Mouse (Mus musculus): Measurements from ENCODE around the gene Psma2. TPM values are rescaled to one million over a fixed set of nuclear protein-coding genes. Genes with fewer than 3 reads are reported as not detected.

Gene Psma2
- 185 and 191 TPM in 2 replicates for polyA plus RNA-seq (2014; fragmentation: Nextera tagmentation; extraction: Ambion mirVana)

DNA sequence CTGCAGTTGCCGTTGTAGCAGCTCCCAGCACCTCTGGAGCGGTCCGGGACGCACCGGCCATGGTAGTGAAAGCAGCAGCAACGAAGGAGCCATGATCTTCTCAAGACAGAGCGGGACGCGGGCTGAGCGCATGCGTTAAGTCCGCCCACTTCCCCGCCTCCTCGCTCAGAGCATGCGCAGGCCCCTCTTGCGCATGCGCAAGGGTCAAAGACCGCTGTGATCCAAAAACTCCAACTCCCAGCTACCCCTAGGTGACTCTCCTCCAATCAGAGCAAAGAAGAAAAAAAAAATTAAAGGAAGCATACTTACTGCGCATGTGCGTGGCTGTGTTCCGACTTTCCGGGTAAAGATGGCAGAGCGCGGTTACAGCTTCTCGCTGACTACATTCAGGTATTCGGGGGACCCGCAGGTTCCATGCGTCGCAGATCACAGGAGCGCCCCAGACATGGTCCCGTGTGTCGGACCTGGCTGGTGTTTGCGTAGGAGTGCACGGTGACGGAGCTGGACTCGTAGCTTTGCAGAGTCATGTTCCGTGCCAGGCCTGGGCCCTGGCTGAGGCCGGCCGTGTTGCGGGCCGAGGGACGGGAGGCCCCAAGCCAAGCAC lies at the start of gene Psma2, which contains the start of gene Mrpl32:
Gene Psma2, plus strand, starts transcription at position 315 of the 604 bp plus-strand sequence.
Gene Mrpl32, minus strand, starts transcription at position 240 of the 604 bp plus-strand sequence.
- Histone ChIP-seq H3K9ac (replicated peaks; ENCODE audit: low read depth, low read length) (peak within 1 kb of the TSS; percentile 89), H3K4me1 (ENCODE audit: control insufficient read depth, insufficient read depth, low read length) (no peaks in the 10 kb centered on the region), H3K9me3 (ENCODE audit: control insufficient read depth, low read depth, low read length) (no peaks in the 10 kb centered on the region), H3K27me3 (ENCODE audit: control insufficient read depth, insufficient read depth, low read length) (no peaks in the 10 kb centered on the region), H3K4me2 (replicated peaks; ENCODE audit: low read depth, low read length) (peak within 1 kb of the TSS; percentile 63), H3K36me3 (ENCODE audit: control insufficient read depth, insufficient read depth, low read length) (peaks cover 18% of the 10 kb centered on the region), H3K4me3 (ENCODE audit: low read depth, low read length) (peak within 1 kb of the TSS; percentile 93), H3K27ac (ENCODE audit: low read length) (peak within 1 kb of the TSS; percentile 52; the same call in 1 of the 2 replicates)
- under 1% methylated on average over 42 of the region's 42 CpGs for WGBS
- peak; percentile 98 for ATAC-seq (ENCODE audit: insufficient number of reproducible peaks, insufficient read depth, low FRiP score, low read depth)

DNA sequence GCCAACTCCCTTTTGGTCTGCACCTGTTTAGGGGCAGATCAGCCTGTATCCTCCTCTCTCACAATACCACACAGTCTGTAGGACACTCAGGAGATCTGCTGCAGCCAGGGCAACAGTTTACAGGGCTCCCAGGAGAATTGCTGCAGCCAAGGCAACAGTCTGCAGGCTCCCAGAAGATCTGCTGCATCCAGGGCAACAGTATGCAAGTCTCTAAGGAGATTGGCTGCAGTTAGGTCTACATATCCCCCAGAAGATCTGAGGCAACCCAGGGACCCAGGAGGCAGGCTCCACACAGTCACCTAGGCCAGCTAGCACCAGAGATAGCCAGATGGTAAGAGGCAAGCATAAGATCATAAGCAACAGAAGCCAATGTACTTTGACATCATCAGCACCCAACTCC lies 38.9 kb upstream of the Psma2 start:
- Histone ChIP-seq H3K9ac (replicated peaks; ENCODE audit: low read depth, low read length) (no peak overlapping the region), H3K4me3 (ENCODE audit: low read depth, low read length) (no peak overlapping the region), H3K4me2 (replicated peaks; ENCODE audit: low read depth, low read length) (no peak overlapping the region), H3K4me1 (ENCODE audit: control insufficient read depth, insufficient read depth, low read length) (no peaks in the 10 kb centered on the region), H3K27me3 (ENCODE audit: control insufficient read depth, insufficient read depth, low read length) (no peaks in the 10 kb centered on the region), H3K27ac (ENCODE audit: low read length) (no peak overlapping the region), H3K9me3 (ENCODE audit: control insufficient read depth, low read depth, low read length) (no peaks in the 10 kb centered on the region), H3K36me3 (ENCODE audit: control insufficient read depth, insufficient read depth, low read length) (no peaks in the 10 kb centered on the region)
- no peak for ATAC-seq (ENCODE audit: insufficient number of reproducible peaks, insufficient read depth, low FRiP score, low read depth)

DNA sequence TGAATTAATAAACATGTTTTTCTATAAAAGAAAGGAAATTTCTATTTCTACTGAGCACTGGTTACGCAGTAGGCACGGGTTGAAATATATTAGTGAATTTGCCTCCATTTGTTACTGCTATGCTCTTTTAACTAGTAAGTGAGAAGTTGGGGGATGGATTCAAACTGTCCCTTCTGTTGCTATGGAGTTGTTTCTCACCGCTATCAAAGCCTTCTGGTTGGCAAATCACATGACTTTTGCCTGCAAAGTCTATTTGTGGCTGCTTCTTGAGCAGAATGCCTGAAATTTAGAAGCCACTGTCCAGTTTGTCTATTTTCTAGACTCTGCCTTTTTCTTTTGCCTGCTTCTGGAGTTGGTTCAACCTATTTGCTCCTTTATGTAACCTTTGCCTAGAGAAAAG lies 32.6 kb upstream of the Psma2 start:
- Histone ChIP-seq H3K4me1 (ENCODE audit: control insufficient read depth, insufficient read depth, low read length) (no peaks in the 10 kb centered on the region), H3K27me3 (ENCODE audit: control insufficient read depth, insufficient read depth, low read length) (no peaks in the 10 kb centered on the region), H3K9ac (replicated peaks; ENCODE audit: low read depth, low read length) (no peak overlapping the region), H3K4me2 (replicated peaks; ENCODE audit: low read depth, low read length) (no peak overlapping the region), H3K36me3 (ENCODE audit: control insufficient read depth, insufficient read depth, low read length) (no peaks in the 10 kb centered on the region), H3K27ac (ENCODE audit: low read length) (no peak overlapping the region), H3K9me3 (ENCODE audit: control insufficient read depth, low read depth, low read length) (no peaks in the 10 kb centered on the region), H3K4me3 (ENCODE audit: low read depth, low read length) (no peak overlapping the region)
- no peak for ATAC-seq (ENCODE audit: insufficient number of reproducible peaks, insufficient read depth, low FRiP score, low read depth)
- WGBS = 63% methylated on average over 3 of the region's 3 CpGs

DNA sequence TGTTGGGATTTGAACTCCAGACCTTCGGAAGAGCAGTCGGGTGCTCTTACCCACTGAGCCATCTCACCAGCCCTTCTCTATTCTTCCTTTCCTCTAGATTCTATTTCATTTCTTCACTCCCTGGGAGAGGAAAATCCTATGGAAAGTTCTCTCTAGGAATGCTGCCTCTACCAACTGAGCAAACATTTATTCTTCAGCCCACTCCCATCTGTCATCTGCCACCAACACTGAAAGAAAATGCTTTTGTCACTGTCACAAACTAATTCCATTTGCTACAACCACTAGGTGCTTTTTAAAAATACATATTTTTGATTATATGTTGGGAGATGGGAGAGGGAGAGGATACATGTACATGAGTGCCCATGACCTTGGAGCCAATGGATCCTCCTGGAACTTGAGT lies 10.3 kb upstream of the Psma2 start:
- WGBS = 86% methylated on average over 2 of the region's 2 CpGs

DNA sequence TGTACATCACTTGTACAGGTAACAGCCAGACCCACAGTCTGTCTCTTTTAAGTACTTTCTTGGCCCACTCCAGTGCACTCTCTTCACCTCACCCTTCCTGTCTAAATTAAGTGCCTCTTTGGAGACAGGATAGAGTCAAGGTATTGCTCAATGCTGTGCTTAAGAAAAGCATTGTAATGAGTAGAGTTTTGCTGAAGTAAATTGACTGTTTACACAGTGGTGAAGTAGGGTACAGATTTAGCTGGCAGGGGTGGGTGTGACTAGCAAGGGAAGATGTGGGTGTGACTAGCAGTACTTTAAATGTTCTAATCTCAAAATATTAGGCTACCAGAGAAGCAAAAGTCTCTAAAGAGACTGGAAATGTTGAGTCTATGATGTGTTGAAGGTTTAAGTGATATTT lies 5.4 kb upstream of the Psma2 start:
- Histone ChIP-seq H3K27me3 (ENCODE audit: control insufficient read depth, insufficient read depth, low read length) (no peaks in the 10 kb centered on the region), H3K27ac (ENCODE audit: low read length) (no peak overlapping the region), H3K9ac (replicated peaks; ENCODE audit: low read depth, low read length) (no peak overlapping the region), H3K4me3 (ENCODE audit: low read depth, low read length) (no peak overlapping the region), H3K4me2 (replicated peaks; ENCODE audit: low read depth, low read length) (no peak overlapping the region), H3K9me3 (ENCODE audit: control insufficient read depth, low read depth, low read length) (no peaks in the 10 kb centered on the region), H3K36me3 (ENCODE audit: control insufficient read depth, insufficient read depth, low read length) (peaks cover 6% of the 10 kb centered on the region; the same call in 1 of the 2 replicates), H3K4me1 (ENCODE audit: control insufficient read depth, insufficient read depth, low read length) (no peaks in the 10 kb centered on the region)
- ATAC-seq (ENCODE audit: insufficient number of reproducible peaks, insufficient read depth, low FRiP score, low read depth) = no peak

More for the DNA sequence above, 10.3 kb upstream of the Psma2 start:
- Histone ChIP-seq H3K9me3 (ENCODE audit: control insufficient read depth, low read depth, low read length) (no peaks in the 10 kb centered on the region), H3K27ac (ENCODE audit: low read length) (no peak overlapping the region), H3K4me1 (ENCODE audit: control insufficient read depth, insufficient read depth, low read length) (no peaks in the 10 kb centered on the region), H3K4me3 (ENCODE audit: low read depth, low read length) (no peak overlapping the region), H3K27me3 (ENCODE audit: control insufficient read depth, insufficient read depth, low read length) (no peaks in the 10 kb centered on the region), H3K9ac (replicated peaks; ENCODE audit: low read depth, low read length) (no peak overlapping the region), H3K36me3 (ENCODE audit: control insufficient read depth, insufficient read depth, low read length) (no peaks in the 10 kb centered on the region), H3K4me2 (replicated peaks; ENCODE audit: low read depth, low read length) (no peak overlapping the region)
- ATAC-seq (ENCODE audit: insufficient number of reproducible peaks, insufficient read depth, low FRiP score, low read depth) = no peak

DNA sequence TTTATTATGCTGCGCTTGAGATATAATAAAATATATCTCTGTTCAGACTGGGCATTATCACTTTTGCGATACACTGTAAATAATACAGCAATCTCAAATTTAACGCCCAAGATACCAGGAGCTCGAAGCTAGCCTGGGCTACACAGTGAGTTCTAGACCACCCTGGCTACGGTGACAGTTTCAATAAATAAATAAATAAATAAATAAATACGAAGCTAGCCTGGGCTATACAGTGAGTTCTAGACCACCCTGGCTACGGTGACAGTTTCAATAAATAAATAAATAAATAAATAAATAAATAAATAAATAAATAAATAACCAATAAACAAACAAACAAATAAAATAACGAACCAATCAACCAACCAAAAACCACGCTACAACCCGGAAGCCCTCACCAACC lies 577 bp upstream of the Psma2 start:
- Histone ChIP-seq H3K36me3 (ENCODE audit: control insufficient read depth, insufficient read depth, low read length) (peaks cover 14% of the 10 kb centered on the region), H3K9me3 (ENCODE audit: control insufficient read depth, low read depth, low read length) (no peaks in the 10 kb centered on the region), H3K27me3 (ENCODE audit: control insufficient read depth, insufficient read depth, low read length) (no peaks in the 10 kb centered on the region), H3K27ac (ENCODE audit: low read length) (peak overlapping the region; percentile 52; the same call in 1 of the 2 replicates), H3K4me2 (replicated peaks; ENCODE audit: low read depth, low read length) (peak overlapping the region; percentile 63), H3K9ac (replicated peaks; ENCODE audit: low read depth, low read length) (peak overlapping the region; percentile 46), H3K4me1 (ENCODE audit: control insufficient read depth, insufficient read depth, low read length) (no peaks in the 10 kb centered on the region), H3K4me3 (ENCODE audit: low read depth, low read length) (peak overlapping the region; percentile 93)
- ATAC-seq (ENCODE audit: insufficient number of reproducible peaks, insufficient read depth, low FRiP score, low read depth) = peak; percentile 54
- 5% methylated on average over 10 of the region's 10 CpGs for WGBS

DNA sequence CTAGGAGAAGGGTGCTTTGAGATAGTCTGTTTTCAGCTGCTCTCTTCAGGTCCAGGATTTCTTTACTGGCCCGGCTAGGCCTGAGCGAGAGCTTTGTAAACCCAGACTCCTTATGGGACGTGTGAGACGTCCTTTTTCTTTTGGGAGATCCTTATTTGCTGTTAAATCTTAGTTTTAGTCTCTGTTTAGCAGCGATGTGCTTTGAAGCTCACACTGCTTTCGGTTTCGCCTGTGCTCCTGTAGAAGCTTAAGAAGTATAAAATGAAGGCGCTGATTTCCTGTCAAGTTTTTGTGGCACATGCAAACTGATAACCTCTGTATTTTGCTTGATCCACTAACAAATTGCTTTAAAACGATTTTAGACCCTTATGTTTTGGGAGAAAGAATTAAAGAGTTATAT lies 513 bp downstream of the Psma2 start:
- Histone ChIP-seq H3K27me3 (ENCODE audit: control insufficient read depth, insufficient read depth, low read length) (no peaks in the 10 kb centered on the region), H3K36me3 (ENCODE audit: control insufficient read depth, insufficient read depth, low read length) (peaks cover 22% of the 10 kb centered on the region), H3K4me2 (replicated peaks; ENCODE audit: low read depth, low read length) (peak overlapping the region; percentile 55), H3K4me1 (ENCODE audit: control insufficient read depth, insufficient read depth, low read length) (no peaks in the 10 kb centered on the region), H3K9ac (replicated peaks; ENCODE audit: low read depth, low read length) (peak overlapping the region; percentile 89), H3K27ac (ENCODE audit: low read length) (peak overlapping the region; percentile 27; the same call in 1 of the 2 replicates), H3K4me3 (ENCODE audit: low read depth, low read length) (peak overlapping the region; percentile 93), H3K9me3 (ENCODE audit: control insufficient read depth, low read depth, low read length) (no peaks in the 10 kb centered on the region)
- under 1% methylated on average over 9 of the region's 9 CpGs for WGBS
- ATAC-seq (ENCODE audit: insufficient number of reproducible peaks, insufficient read depth, low FRiP score, low read depth) = no peak

DNA sequence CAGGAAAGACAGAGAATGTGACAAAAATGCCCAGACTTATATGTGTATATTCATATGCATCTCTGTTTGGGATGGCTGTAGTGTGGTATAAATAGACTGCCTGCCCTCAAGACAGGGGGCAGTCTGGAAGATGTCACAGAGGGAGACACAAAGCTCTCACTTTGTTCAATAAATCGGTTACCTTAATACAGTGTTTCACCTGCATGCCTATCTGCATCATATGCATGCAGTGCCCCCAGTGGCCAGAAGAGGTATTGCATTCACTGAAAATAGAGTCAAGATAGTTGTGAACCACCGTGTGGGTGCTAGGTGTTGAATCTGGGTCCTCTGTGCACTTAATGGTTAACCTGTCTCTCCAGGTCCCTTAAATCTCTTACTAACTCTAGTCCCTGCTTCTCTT lies 5.7 kb downstream of the Psma2 start:
- Histone ChIP-seq H3K27me3 (ENCODE audit: control insufficient read depth, insufficient read depth, low read length) (no peaks in the 10 kb centered on the region), H3K27ac (ENCODE audit: low read length) (no peak overlapping the region), H3K36me3 (ENCODE audit: control insufficient read depth, insufficient read depth, low read length) (peaks cover 43% of the 10 kb centered on the region), H3K9me3 (ENCODE audit: control insufficient read depth, low read depth, low read length) (no peaks in the 10 kb centered on the region), H3K9ac (replicated peaks; ENCODE audit: low read depth, low read length) (no peak overlapping the region), H3K4me2 (replicated peaks; ENCODE audit: low read depth, low read length) (no peak overlapping the region), H3K4me1 (ENCODE audit: control insufficient read depth, insufficient read depth, low read length) (no peaks in the 10 kb centered on the region), H3K4me3 (ENCODE audit: low read depth, low read length) (no peak overlapping the region)
- 37% methylated on average over 2 of the region's 2 CpGs for WGBS
- no peak for ATAC-seq (ENCODE audit: insufficient number of reproducible peaks, insufficient read depth, low FRiP score, low read depth)

Measured in stomach, embryonic 14.5 days (tissue).